In genomic region chr9:102714893-102715505, GRCm38 (mm10) we compare ENCODE assay signal across 8 mouse cellular contexts. TPM values are rescaled to one million over a fixed set of nuclear protein-coding genes. Genes with fewer than 3 reads are reported as not detected.
A peak's percentile ranks its signal among the peaks of the same experiment; 100 is the strongest.
DNase-seq lines count a peak whose midpoint lies in the region; ATAC-seq lines count a peak whose summit lies in the region.

No protein-coding gene starts in this region.

- H3K9ac ChIP-seq in limb, embryonic 12.5 days (replicated peaks), result no peak overlapping the region

- peak overlapping the region; percentile 46; the same call in 1 of the 2 replicates for H3K27ac ChIP-seq in limb, embryonic 12.5 days

- WGBS in limb, embryonic 12.5 days, result 2% methylated on average over 7 of the region's 7 CpGs

- no peaks in the 10 kb centered on the region for H3K9me3 ChIP-seq in limb, embryonic 12.5 days

- no peak overlapping the region for H3K4me3 ChIP-seq in limb, embryonic 12.5 days (replicated peaks)

- no peak for ATAC-seq in limb, embryonic 12.5 days (ENCODE audit: insufficient number of reproducible peaks, insufficient read depth, low FRiP score, low TSS enrichment, low read depth)

- H3K4me1 ChIP-seq in limb, embryonic 12.5 days (replicated peaks), result peaks cover 53% of the 10 kb centered on the region

- H3K4me2 ChIP-seq in limb, embryonic 12.5 days, result peak overlapping the region; percentile 7

- peaks cover 4% of the 10 kb centered on the region for H3K36me3 ChIP-seq in limb, embryonic 12.5 days

- no peaks in the 10 kb centered on the region for H3K27me3 ChIP-seq in limb, embryonic 12.5 days

- DNase-seq in adrenal gland, adult (ENCODE audit: inconsistent age in 2 of 2, low spot score in 1 of 2), result peak; percentile 65 to 85
- DNase-seq in adrenal gland, postnatal 25 days, result no peak
- DNase-seq in CD4-positive helper T cell, adult 2 months (ENCODE audit: low read depth, low spot score), result peak; percentile 13
- peak; percentile 70 for DNase-seq in forelimb bud, embryonic 11.5 days (ENCODE audit: low read depth, low spot score)
- DNase-seq in yolk sac, embryonic 10.5 days (ENCODE audit: low spot score), result peak; percentile 59
- no peak for DNase-seq in T-cell, adult 2 months (ENCODE audit: low spot score)
- no peak for DNase-seq in left cerebral cortex, adult 18-20 months (ENCODE audit: low spot score in 2 of 2)

RNA-seq across cellular contexts. Expression of gene Amotl2, which starts 1.5 kb away (rescaled TPM):
- total RNA-seq in adrenal gland, postnatal 25 days (2021), result 231 and 242 TPM in 2 replicates
- 73.1 and 73.9 TPM in 2 replicates for polyA plus RNA-seq in limb, embryonic 12.5 days (2016; fragmentation: Nextera tagmentation; extraction: Ambion mirVana)
- 10 to 100 TPM; 19.5 to 20.5 TPM for total RNA-seq in left cerebral cortex, adult 18-20 months (2021)

Comparison
In these comparisons a context has a peak if more than half of its experiments do, and no peak if none do; other contexts are left out.
1. DNase-seq: peak in adrenal gland, adult (2 of 2), CD4-positive helper T cell, adult 2 months (single experiment), forelimb bud, embryonic 11.5 days (single experiment) and yolk sac, embryonic 10.5 days (single experiment); none in adrenal gland, postnatal 25 days (single experiment), T-cell, adult 2 months (single experiment) and left cerebral cortex, adult 18-20 months (0 of 2).
2. RNA of gene Amotl2, which starts 1.5 kb away (total RNA-seq): 231 to 242 TPM in adrenal gland, postnatal 25 days; 19.5 to 20.5 TPM in left cerebral cortex, adult 18-20 months; every median in the first group is over 10 times any median in the second.